Mouse (Mus musculus) cortical plate, adult 2 months (tissue): Measurements from ENCODE around the gene Cd200r4.

Source experiments
- CTCF ChIP-seq: fragments of 200-500 bp; IDR thresholded peaks from 2 replicates; pipeline ENCODE4 v1.5.1; 2011; ENCODE audit warnings: mild to moderate bottlenecking, control low read depth, low read length; ENCODE audit not compliant: insufficient read depth; ENCODE audit errors: extremely low read depth
- POLR2A ChIP-seq: fragments of 200-500 bp; IDR thresholded peaks from 2 replicates; pipeline ENCODE4 v1.6.1; 2011; ENCODE audit warnings: mild to moderate bottlenecking, low read length, control low read depth; ENCODE audit not compliant: insufficient read depth; ENCODE audit errors: extremely low read depth

DNA sequence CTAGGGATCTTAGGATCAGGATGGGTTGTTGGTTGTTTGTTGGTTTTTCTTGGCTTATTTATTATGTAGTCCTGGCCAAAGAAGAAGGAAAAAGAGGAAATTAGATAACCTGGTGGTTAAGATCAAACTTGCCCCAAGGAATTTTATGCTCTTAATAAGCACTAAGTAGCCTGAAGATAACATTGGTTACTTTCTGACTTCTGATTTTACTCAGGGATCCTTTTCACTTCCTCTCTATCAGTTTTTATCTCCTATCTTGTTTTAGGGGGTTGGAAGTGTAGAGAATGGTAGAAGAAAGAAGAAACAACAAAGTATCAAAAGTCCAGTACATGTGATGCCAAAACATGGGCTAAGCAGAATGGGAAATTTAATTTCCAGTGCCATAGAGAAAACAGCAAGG lies 5.6 kb upstream of the Cd200r4 start:
- TF ChIP-seq CTCF (no peak), POLR2A (no peak)
